Mouse (Mus musculus) E14TG2a.4 (cell line): ENCODE measurements at regions not wholly inside any gene's neighbourhood (a gene's known extent, or its start where the extent isn't known, plus 50 kb on each side); places are given as distances from the start of the nearest gene placed in this dataset.

Experiments used
- CTCF ChIP-seq: conservative IDR thresholded peaks from 2 replicates; pipeline ENCODE4 v1.5.1; 2014; ENCODE audit warnings: low read length
- NANOG ChIP-seq: IDR thresholded peaks from 2 replicates; pipeline ENCODE4 v1.6.1; 2014; ENCODE audit warnings: borderline replicate concordance, low read length, mixed read lengths

DNA sequence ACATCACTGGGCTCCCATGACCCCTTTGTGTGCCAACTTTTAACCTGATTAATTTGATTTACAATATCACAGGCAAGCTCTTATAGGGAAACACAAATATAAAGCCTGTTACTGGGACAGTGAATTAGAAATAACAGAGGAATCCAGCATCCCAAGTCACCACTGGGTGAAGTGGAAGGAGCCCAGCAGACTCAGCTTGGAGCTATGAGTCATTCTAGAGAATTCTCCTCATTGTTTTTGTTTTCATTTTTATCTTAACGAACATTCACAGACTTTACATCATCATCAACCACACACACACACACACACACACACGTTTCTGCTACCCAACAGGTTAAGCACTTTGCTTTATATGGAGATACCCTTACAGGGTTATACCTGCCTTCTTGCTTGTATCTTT is 92.1 kb upstream of the Sp8 start:
- TF ChIP-seq CTCF (no peak), NANOG (no peak)
